In the genomic region with DNA sequence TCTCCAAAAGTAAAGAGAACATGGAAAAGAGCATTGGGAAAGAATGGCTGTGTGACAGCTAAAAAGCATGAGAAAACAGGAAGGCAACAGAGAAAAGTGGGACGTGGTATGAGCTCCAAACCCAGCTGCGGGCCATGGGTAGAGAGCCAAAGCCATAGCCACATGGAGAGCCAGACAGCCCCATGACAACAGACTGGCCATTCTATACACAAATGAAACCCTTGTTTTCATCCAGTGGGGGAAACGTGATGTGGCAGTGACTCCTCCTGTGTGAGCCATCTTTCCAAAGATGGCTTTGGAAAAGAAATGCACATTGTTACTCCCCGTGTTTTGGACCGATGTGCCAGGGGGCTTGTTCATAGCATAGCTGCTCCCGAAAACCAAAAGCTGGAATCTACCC, we compare ENCODE assay signal across 8 mouse cellular contexts. TPM values are rescaled to one million over a fixed set of nuclear protein-coding genes. Genes with fewer than 3 reads are reported as not detected.
DNase-seq lines count a peak whose midpoint lies in the region; ATAC-seq and TF ChIP-seq lines count a peak whose summit lies in the region.

No protein-coding gene starts in this region.

- no peak for DNase-seq in lung, embryonic 14.5 days
- DNase-seq in lung, adult 18-20 months, result no peak
- no peak for DNase-seq in embryonic facial prominence, embryonic 14.5 days (ENCODE audit: low spot score)
- DNase-seq in cerebellum, postnatal 4 days (ENCODE audit: low spot score in 2 of 2), result no peak
- DNase-seq in right cerebral cortex, adult 2 months (ENCODE audit: low spot score in 2 of 2), result no peak
- DNase-seq in gastrocnemius, postnatal 36 days, result no peak

- 37% methylated on average over 6 of the region's 6 CpGs for WGBS in lung, embryonic 14.5 days
- WGBS in embryonic facial prominence, embryonic 14.5 days, result 37% methylated on average over 6 of the region's 6 CpGs
- 29% methylated on average over 6 of the region's 6 CpGs for WGBS in hindbrain, embryonic 16.5 days
- WGBS in midbrain, embryonic 13.5 days, result 43% methylated on average over 6 of the region's 6 CpGs

- peak overlapping the region; percentile 72 for H3K4me2 ChIP-seq in lung, embryonic 14.5 days
- peak overlapping the region; percentile 88 for H3K4me2 ChIP-seq in embryonic facial prominence, embryonic 14.5 days (ENCODE audit: low read depth, low read length)
- H3K4me2 ChIP-seq in hindbrain, embryonic 16.5 days (ENCODE audit: low read length), result peak overlapping the region; percentile 85
- peak overlapping the region; percentile 80 for H3K4me2 ChIP-seq in midbrain, embryonic 13.5 days (replicated peaks)

- H3K4me3 ChIP-seq in lung, embryonic 14.5 days (ENCODE audit: low read depth, low read length), result peak overlapping the region; percentile 85
- H3K4me3 ChIP-seq in embryonic facial prominence, embryonic 14.5 days (ENCODE audit: low read depth, low read length), result peak overlapping the region; percentile 80
- H3K4me3 ChIP-seq in hindbrain, embryonic 16.5 days (ENCODE audit: low read length), result peak overlapping the region; percentile 82
- peak overlapping the region; percentile 83 for H3K4me3 ChIP-seq in midbrain, embryonic 13.5 days (replicated peaks)

- H3K36me3 ChIP-seq in lung, embryonic 14.5 days (ENCODE audit: insufficient read depth), result no peaks in the 10 kb centered on the region
- H3K36me3 ChIP-seq in embryonic facial prominence, embryonic 14.5 days (ENCODE audit: control insufficient read depth, insufficient read depth, low read length), result no peaks in the 10 kb centered on the region
- no peaks in the 10 kb centered on the region for H3K36me3 ChIP-seq in hindbrain, embryonic 16.5 days (ENCODE audit: control insufficient read depth, insufficient read depth, low read length)
- H3K36me3 ChIP-seq in midbrain, embryonic 13.5 days, result no peaks in the 10 kb centered on the region

- H3K9ac ChIP-seq in lung, embryonic 14.5 days, result peak overlapping the region; percentile 88
- H3K9ac ChIP-seq in embryonic facial prominence, embryonic 14.5 days (ENCODE audit: low read depth, low read length), result peak overlapping the region; percentile 46; the same call in 1 of the 2 replicates
- peak overlapping the region; percentile 87 for H3K9ac ChIP-seq in hindbrain, embryonic 16.5 days (ENCODE audit: low read depth, low read length)
- peak overlapping the region; percentile 96 for H3K9ac ChIP-seq in midbrain, embryonic 13.5 days (replicated peaks)

- no peaks in the 10 kb centered on the region for H3K9me3 ChIP-seq in lung, embryonic 14.5 days (ENCODE audit: low read depth, low read length)
- no peaks in the 10 kb centered on the region for H3K9me3 ChIP-seq in embryonic facial prominence, embryonic 14.5 days (ENCODE audit: control insufficient read depth, low read length)
- H3K9me3 ChIP-seq in hindbrain, embryonic 16.5 days (ENCODE audit: control insufficient read depth, low read length), result no peaks in the 10 kb centered on the region
- no peaks in the 10 kb centered on the region for H3K9me3 ChIP-seq in midbrain, embryonic 13.5 days

- peak; percentile 27; the same call in 1 of the 2 replicates for ATAC-seq in lung, embryonic 14.5 days (ENCODE audit: insufficient read depth)
- peak; percentile 15; the same call in 1 of the 2 replicates for ATAC-seq in embryonic facial prominence, embryonic 14.5 days (ENCODE audit: low read depth)
- ATAC-seq in hindbrain, embryonic 16.5 days, result peak; percentile 69
- peak; percentile 35 for ATAC-seq in midbrain, embryonic 13.5 days

- 0 out of 2 replicates have a peak, but pooled peaks cover 4% of the 10 kb centered on the region for H3K4me1 ChIP-seq in lung, embryonic 14.5 days (ENCODE audit: insufficient read depth)
- H3K4me1 ChIP-seq in embryonic facial prominence, embryonic 14.5 days (ENCODE audit: control insufficient read depth, insufficient read depth, low read length), result peaks cover 13% of the 10 kb centered on the region
- peaks cover 19% of the 10 kb centered on the region for H3K4me1 ChIP-seq in hindbrain, embryonic 16.5 days (ENCODE audit: control insufficient read depth, insufficient read depth, low read depth, low read length)
- peaks cover 34% of the 10 kb centered on the region for H3K4me1 ChIP-seq in midbrain, embryonic 13.5 days (replicated peaks)

- peak overlapping the region; percentile 82; the same call in 1 of the 2 replicates for H3K27ac ChIP-seq in lung, embryonic 14.5 days (ENCODE audit: low read depth)
- no peak overlapping the region for H3K27ac ChIP-seq in embryonic facial prominence, embryonic 14.5 days (replicated peaks; ENCODE audit: low read depth, low read length)
- peak overlapping the region; percentile 94 for H3K27ac ChIP-seq in hindbrain, embryonic 16.5 days (ENCODE audit: low read depth, low read length)
- peak overlapping the region; percentile 92 for H3K27ac ChIP-seq in midbrain, embryonic 13.5 days

- TF ChIP-seq CTCF in lung, embryonic 14.5 days (IDR thresholded peaks at IDR 0.05; ENCODE audit: low read depth), result no peak

- H3K27me3 ChIP-seq in lung, embryonic 14.5 days (ENCODE audit: insufficient read depth, low read length), result 0 out of 2 replicates have a peak, but pooled peaks cover 5% of the 10 kb centered on the region
- H3K27me3 ChIP-seq in embryonic facial prominence, embryonic 14.5 days (replicated peaks; ENCODE audit: control insufficient read depth, insufficient read depth, low read length), result peaks cover 3% of the 10 kb centered on the region; the same call in 1 of the 2 replicates
- H3K27me3 ChIP-seq in hindbrain, embryonic 16.5 days (replicated peaks; ENCODE audit: control insufficient read depth, insufficient read depth, low read length), result peaks cover 5% of the 10 kb centered on the region; the same call in 1 of the 2 replicates
- peaks cover 20% of the 10 kb centered on the region for H3K27me3 ChIP-seq in midbrain, embryonic 13.5 days

- intact Hi-C loops in gastrocnemius, postnatal 36 days (cut with DNase I), result loop anchor here (10.0 kb wide), 1 partner anchor 248 kb away; no protein-coding TSS in a partner anchor

RNA-seq across cellular contexts. Expression of a gene that starts 0.4 kb away (rescaled TPM):
- polyA plus RNA-seq in lung, embryonic 14.5 days (2014; fragmentation: Nextera tagmentation; extraction: Ambion mirVana), result 20.6 and 22.0 TPM in 2 replicates
- polyA plus RNA-seq in embryonic facial prominence, embryonic 14.5 days (2014; fragmentation: Nextera tagmentation; extraction: Ambion mirVana), result 21.0 and 26.0 TPM in 2 replicates
- 23.5 and 25.8 TPM in 2 replicates for polyA plus RNA-seq in hindbrain, embryonic 16.5 days (2015; fragmentation: Nextera tagmentation; extraction: Ambion mirVana)
- 35.8 and 36.4 TPM in 2 replicates for polyA plus RNA-seq in midbrain, embryonic 13.5 days (2015; fragmentation: Nextera tagmentation; extraction: Ambion mirVana)
- 1 to 10 TPM; 6.4 to 6.7 TPM for total RNA-seq in gastrocnemius, postnatal 36 days (2021)

RNA-seq across cellular contexts. Expression of a gene that starts 58.0 kb away (rescaled TPM):
- 33.5 and 39.2 TPM in 2 replicates for polyA plus RNA-seq in lung, embryonic 14.5 days (2014; fragmentation: Nextera tagmentation; extraction: Ambion mirVana)
- 15.0 and 15.4 TPM in 2 replicates for polyA plus RNA-seq in embryonic facial prominence, embryonic 14.5 days (2014; fragmentation: Nextera tagmentation; extraction: Ambion mirVana)
- 19.2 and 26.2 TPM in 2 replicates for polyA plus RNA-seq in hindbrain, embryonic 16.5 days (2015; fragmentation: Nextera tagmentation; extraction: Ambion mirVana)
- polyA plus RNA-seq in midbrain, embryonic 13.5 days (2015; fragmentation: Nextera tagmentation; extraction: Ambion mirVana), result 44.1 and 47.4 TPM in 2 replicates
- 10 to 100 TPM in 1 of 2 experiments, 1 to 10 TPM in 1; 8.7 to 10.8 TPM for total RNA-seq in gastrocnemius, postnatal 36 days (2021)

RNA-seq across cellular contexts. Expression of a gene that starts 58.1 kb away (rescaled TPM):
- 85.5 and 89.3 TPM in 2 replicates for polyA plus RNA-seq in lung, embryonic 14.5 days (2014; fragmentation: Nextera tagmentation; extraction: Ambion mirVana)
- 70.1 and 80.1 TPM in 2 replicates for polyA plus RNA-seq in embryonic facial prominence, embryonic 14.5 days (2014; fragmentation: Nextera tagmentation; extraction: Ambion mirVana)
- 61.4 and 71.7 TPM in 2 replicates for polyA plus RNA-seq in hindbrain, embryonic 16.5 days (2015; fragmentation: Nextera tagmentation; extraction: Ambion mirVana)
- 97.4 and 98.3 TPM in 2 replicates for polyA plus RNA-seq in midbrain, embryonic 13.5 days (2015; fragmentation: Nextera tagmentation; extraction: Ambion mirVana)
- total RNA-seq in gastrocnemius, postnatal 36 days (2021), result 10 to 100 TPM; 10.4 to 12.2 TPM

Comparison
In these comparisons a context has a peak if more than half of its experiments do, and no peak if none do; other contexts are left out.
1. ATAC-seq: peak in every context shown above with its lines; median percentile 69 in hindbrain, embryonic 16.5 days; 35 in midbrain, embryonic 13.5 days; 27 in lung, embryonic 14.5 days; 15 in embryonic facial prominence, embryonic 14.5 days.
2. H3K9ac ChIP-seq: peak in every context shown above with its lines; median percentile 96 in midbrain, embryonic 13.5 days; 88 in lung, embryonic 14.5 days; 87 in hindbrain, embryonic 16.5 days; 46 in embryonic facial prominence, embryonic 14.5 days.